Mouse (Mus musculus): ENCODE measurements around the gene Gm17535.
"Not testable (repeated sequence)": the region's sequence is repeated elsewhere in the genome, so short reads cannot be mapped to it uniquely, and the experiment has no call there.

GRCm38 (mm10) chr9:3026741-3027140 lies 7.7 kb upstream of the Gm17535 start:
- not testable (repeated sequence) for TF ChIP-seq CTCF (IDR thresholded peaks at IDR 0.05; ENCODE audit: low read depth, low read length); EP300 (IDR thresholded peaks at IDR 0.05; ENCODE audit: insufficient read depth, low read depth, low read length)
